Mouse (Mus musculus) lung, postnatal 36 days (tissue): ENCODE data around the gene Lrrc74b.

ENCODE experiments used
- DNase-seq: peaks from one replicate; pipeline ENCODE4 v3.0.0; 2022; ENCODE audit warnings: mixed read lengths

Gene Lrrc74b

DNA sequence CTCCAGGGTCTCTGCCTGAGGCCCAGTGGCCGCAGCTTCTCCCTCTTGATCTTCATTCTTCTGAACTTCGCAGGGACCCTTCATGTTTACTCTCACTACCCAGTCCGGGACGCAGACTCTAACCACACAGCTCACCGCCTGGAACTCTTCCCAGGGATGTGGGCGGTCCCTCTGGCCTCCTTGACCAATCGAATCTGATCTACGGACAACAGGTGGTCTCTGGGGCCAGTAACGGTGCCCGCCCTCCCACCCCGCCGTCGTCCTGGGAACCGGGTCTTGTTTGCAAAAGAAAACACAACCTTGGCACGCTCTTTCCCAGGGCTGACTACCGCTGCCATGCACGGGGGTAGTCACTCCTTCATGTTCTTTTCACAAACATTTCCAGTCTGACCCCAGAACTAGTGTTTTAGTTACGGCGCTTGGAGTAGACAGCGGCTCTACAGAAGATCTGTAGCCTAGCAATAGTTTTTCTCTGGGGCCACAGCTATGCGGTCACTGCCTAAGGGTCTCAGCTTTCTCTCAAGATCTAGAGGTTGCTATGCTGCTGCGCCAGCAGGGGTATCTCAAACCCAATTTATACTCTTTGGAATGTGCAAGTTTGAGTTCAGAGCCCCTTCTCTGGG lies at the start of gene Lrrc74b:
Lrrc74b (minus strand) TSS at position 120 of the 623 bp plus-strand sequence.
- DNase-seq = peak; percentile 89

GRCm38 (mm10) chr16:17605684-17606083 lies 44.6 kb upstream of the Lrrc74b start:
- no peak for DNase-seq

- DNase-seq = no peak
Measured at GRCm38 (mm10) chr16:17604941-17605340, 43.9 kb upstream of the Lrrc74b start.

DNA sequence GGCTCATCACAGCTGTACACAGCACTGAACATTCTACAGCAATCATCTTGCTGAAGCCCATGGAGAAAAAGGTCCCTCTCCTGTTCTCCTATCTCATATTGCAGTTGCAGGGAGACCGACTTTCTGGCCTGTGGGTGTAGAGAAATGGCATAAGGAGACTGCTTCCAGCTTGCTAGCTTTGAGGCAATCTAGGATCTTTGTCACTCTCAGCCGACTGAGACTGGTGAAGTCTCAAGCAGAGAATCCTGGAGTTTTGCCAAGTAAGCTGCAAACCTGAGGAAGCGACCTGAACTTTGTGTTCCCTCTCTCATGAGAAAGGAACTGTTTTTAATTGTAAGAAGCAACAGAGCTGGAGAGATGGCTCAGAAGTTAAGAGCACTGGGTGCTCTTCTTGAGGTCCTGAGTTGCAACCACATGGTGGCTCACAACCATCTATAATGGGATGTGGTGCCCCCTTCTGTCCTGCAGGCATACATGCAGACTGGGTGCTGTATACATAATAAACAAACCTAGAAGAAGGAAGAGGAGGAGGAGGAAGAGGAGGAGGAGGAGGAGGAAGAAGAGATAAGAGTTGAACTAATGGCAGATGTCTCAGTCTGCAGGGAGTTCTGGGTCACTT lies 40.0 kb upstream of the Lrrc74b start:
- no peak for DNase-seq

DNA sequence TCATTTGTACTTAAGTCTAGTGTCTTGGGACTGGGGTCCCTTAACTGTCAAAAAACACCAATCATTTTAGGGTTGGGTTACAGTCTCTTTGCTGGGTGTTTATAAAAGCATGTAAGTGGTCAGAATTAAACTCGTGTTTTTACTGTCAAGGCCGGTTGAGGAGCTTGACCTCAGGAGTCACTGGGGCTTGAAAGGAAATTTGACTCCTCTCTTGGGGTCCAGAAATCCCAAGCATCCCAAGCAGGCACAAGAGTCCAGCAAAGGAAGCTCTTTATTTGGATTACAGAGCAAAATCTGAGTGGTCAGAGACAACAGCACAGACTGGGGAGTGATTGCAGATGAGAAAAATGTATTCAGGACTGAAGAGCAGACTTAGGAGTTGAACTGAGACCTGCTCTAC lies 29.7 kb upstream of the Lrrc74b start:
- DNase-seq = no peak

GRCm38 (mm10) chr16:17584555-17584954 lies 23.5 kb upstream of the Lrrc74b start:
- DNase-seq = no peak

- peak; percentile 54 for DNase-seq
Measured at GRCm38 (mm10) chr16:17583064-17583463, 22.0 kb upstream of the Lrrc74b start, which contains the start of gene Slc7a4. Gene Slc7a4 (minus strand): TSS chr16:17583214.

- no peak for DNase-seq
Measured at GRCm38 (mm10) chr16:17576825-17577215, 15.8 kb upstream of the Lrrc74b start.

DNA sequence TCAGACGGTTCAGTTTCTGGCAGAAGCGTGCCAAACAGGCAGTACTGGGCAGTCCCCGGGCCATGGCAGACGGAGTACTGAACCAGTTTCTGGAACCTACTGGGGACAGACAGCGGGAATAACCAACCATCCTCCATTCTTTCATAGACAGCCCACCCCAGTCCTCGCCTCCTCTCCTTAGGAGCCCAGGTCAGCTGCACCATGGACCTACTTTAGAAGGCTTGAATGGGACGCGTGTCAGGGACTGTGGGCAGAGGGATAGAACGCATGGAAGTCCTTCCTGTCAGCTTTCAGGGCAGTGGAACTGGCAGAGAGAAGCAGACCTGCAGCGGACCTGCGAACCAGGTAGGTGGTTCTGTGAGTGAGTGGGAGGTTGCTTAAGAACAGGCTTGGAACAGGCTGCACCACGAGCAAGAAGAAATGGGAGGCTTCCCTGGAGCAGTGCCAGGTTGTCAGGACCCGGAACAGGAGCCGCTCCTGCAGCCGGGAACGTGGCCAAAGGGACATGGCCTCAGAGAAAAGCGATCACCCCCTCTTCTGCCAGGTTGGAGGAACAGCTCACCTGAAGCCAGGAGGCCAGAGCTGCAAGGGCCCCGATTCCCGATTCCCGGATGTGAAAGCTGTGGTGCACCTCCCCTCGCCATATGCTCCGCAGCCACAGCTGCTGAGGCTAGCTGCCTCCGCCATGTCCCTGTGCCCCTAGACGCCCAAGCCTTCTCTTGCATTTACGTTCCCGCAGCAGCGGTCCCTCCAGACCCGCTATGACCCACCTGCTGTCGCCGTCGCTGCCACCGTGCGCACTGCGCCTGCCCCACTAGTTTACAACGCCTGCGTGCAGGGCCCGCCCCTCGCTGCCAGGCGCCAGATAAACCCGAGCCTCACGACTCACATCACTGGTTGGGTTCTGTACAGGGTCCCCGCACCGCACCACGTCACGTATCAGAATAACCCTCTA lies 15.1 kb upstream of the Lrrc74b start:
- DNase-seq = peak; percentile 83

DNA sequence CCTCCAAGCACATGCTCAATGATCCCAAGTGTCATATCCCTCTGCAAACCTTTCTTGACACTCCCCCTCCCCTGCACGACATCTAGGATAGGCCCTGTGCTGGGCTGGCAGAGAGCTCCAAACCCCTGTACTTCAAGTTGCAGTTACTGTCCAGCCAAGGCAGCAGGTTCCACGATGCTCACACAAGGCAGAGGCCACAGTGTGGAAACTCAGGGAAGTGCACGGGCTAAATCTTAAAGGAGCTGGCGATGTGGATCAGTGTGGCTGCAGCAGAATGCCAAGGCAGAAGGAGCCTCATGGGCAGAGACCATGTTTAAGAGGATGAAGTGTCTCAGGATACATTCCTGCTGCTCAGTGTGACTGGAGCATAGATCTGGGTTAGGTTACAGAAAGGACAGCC lies 5.1 kb upstream of the Lrrc74b start:
- no peak for DNase-seq

DNA sequence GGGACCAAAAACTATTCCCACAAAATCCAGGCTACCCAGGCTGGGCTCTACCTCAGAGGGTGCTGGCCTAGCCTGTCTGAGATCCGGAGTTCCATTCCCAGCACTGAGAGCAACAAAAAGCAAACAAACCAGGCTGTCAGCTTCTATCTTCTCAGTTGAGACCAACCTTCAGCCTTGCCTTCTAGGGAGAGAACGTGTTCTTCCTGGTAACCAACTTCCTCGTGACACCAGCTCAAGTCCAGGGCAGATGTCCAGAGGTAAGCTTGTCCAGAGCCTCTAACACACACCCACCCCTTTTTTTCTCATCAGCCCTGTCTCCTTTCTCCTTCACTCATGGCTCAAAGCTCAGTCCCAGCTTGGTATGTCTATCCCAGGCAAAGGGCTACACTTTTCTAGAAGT lies 3.7 kb upstream of the Lrrc74b start:
- no peak for DNase-seq

- no peak for DNase-seq
Measured at GRCm38 (mm10) chr16:17564221-17564620, 3.2 kb upstream of the Lrrc74b start.

DNA sequence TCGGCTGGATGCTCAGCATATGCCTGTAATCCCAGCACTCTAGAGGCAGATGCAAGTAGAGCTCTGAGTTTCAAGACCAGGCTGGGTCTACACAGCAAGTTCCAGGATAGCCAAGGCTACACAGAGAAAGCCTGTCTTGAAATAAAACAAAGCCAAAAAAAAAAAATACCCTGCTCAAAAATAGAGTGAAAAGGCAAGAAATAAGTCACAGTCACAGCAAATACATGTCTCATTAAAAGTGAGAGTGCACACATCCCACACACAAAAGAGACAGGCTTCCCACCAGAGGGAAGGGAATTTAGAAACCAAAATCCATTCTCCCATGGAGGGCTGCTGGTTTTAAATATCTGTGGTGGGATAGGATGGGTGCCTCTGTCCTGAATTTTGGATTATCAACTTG lies 2.5 kb upstream of the Lrrc74b start:
- no peak for DNase-seq

DNA sequence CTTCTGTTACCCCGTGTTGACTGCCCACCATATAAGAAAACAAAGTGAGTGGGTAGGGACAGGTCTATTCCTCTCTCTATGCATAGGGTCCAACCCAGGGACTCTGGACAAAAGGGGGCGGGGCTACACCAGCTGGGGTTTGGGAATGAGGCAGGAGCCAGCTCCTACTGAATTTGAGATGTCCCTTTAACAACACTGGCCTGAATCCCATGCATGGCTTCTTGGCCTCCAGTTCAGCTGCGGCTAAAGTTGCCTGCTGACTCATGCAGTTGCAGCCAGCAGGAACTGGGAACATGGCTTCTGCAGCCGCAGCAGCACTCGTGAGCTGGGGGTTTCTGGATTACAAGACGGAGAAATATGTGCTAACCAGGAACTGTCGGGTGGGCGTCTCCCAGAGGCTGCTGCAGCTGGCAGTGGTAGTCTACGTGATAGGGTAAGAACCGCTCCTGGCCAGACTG lies 733 bp upstream of the Lrrc74b start, which contains the start of gene P2rx6:
P2rx6 (plus strand) TSS at position 135 of the 458 bp plus-strand sequence.
- peak; percentile 56 for DNase-seq

- DNase-seq = no peak
Measured at GRCm38 (mm10) chr16:17559396-17560027, 1.5 kb downstream of the Lrrc74b start.

GRCm38 (mm10) chr16:17558811-17559210 lies 2.2 kb downstream of the Lrrc74b start:
- peak; percentile 14 for DNase-seq

DNA sequence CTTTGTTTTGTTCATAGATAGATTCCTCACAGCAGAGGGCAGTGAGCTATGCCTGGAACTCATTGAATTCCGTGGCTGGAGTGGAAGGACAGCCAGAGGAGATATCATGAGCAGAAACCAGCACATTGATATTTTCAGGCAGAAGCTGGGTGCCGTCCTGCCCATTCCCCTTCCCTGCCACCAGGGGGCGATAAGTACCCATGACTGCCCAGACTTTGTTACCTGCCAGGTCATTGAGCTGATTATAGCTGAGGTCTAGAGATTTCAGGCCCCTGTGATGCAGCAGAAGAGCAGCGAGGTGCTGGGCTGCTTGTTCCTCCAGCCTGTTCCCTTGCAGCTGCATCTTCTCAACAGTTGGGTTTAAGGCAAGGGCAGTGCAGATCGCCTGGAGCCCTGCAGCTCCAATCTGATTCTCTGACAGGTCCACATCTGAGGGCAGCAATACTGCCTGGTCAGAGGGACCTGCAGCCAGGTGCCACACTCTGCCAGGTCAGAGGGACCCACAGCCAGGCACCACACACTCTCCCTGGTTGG lies 3.0 kb downstream of the Lrrc74b start:
- peak; percentile 80 for DNase-seq

DNA sequence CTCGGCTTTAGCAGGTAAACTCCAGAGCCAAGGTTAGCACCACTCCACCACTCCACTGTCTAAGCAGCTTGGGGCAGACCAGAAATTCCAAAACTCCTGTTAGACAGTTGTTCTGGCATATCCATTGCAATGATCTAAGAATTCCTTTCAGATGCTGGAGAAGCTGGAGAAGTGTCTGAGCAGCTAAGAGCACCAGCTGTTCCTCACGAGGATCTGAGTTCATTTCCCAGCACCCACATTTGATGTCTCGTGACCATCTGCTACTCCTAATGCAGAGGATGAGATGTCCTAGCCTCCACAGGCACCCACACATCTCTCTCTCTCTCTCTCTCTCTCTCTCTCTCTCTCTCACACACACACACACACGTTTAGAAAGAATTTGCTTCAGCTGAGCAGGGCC lies 4.1 kb downstream of the Lrrc74b start:
- no peak for DNase-seq

- DNase-seq = no peak
Measured at GRCm38 (mm10) chr16:17556180-17556579, 4.9 kb downstream of the Lrrc74b start.

GRCm38 (mm10) chr16:17554702-17555101 lies 6.3 kb downstream of the Lrrc74b start:
- DNase-seq = peak; percentile 52

DNA sequence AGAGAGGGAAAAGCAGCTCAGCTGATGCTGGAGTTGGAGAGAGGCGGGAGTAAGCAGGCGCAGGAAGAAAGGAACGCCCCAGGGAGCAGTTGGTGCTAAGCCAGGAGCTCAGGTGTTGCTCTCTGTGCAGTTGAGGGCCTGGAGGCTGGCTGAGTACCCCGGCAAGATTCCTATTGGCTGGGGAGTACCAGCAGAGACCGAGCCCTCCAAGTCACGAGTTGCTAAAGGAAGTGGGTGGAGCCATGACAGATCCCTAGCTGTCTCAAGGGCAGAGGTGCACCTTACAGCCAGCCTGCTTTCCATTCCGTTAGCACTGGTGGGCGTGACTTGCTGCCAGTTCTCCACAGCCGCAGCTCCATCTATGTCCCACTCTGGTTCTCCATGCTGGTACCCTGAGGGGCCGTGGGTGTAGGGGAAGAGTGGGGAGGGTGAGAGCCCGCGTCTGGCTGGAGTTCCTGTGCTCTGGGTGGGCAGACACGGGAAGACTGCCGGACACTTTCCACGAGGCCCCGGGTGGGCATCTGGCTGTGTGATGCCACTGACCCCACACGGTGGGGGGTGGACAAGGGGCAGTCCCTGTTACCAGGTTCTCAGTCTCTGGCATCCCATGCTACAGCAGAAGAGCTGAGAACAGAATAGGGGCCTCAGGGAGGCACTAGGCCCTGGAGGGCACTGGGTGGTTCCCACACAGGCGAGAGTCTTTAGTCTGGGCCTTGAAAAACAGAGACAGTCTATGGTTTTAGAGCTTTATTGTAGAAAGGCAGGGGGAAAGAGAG lies 6.9 kb downstream of the Lrrc74b start:
- DNase-seq = peak; percentile 89

GRCm38 (mm10) chr16:17552837-17553236 lies 8.2 kb downstream of the Lrrc74b start:
- DNase-seq = no peak
